Mouse (Mus musculus): Measurements from ENCODE around the gene D930020B18Rik. TPM values are rescaled to one million over a fixed set of nuclear protein-coding genes. Genes with fewer than 3 reads are reported as not detected.
A peak's percentile ranks its signal among the peaks of the same experiment; 100 is the strongest.

The D930020B18Rik gene
- polyA plus RNA-seq, 1 experiment from 2014 or later, result 0.14 TPM

DNA sequence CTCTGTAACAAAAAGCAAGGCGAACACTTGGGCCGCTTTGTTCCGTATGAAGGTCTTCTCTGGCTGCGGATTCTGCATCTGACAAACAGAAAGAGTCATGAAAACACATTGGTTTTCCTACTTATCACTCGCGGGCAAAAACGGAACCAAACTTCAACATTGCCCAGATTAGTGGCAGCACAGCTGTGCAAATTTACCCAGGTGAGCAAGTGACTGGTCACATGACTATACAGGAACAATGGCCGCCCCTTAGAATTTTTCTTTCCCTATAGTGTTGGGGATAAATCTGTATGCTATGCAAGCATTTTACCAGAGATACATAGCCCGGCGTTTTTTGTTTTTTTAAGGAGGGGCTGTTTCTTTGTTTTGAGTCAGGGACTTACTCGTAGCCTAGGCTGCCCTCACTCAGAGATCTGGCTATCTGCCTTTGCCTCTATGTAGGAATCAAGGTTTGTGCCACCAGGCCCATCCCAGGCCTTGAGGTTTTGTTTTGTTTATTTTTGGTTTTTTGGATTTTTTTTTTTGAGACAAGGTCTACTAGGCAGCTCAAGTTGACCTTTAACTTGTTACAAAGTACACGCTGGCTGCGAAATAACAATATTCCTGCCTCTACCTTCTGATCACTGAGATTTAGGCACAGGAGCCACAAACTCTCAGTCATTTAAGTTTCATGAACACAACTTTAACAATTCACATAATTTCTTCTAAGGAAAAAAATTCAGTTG, 26.1 kb upstream of the D930020B18Rik start:
- no peak for ATAC-seq (replicated peaks; ENCODE audit: extremely low read depth, insufficient read depth, low FRiP score)
- H3K4me3 ChIP-seq (ENCODE audit: low read length), result no peak overlapping the region
- no peaks in the 10 kb centered on the region for H3K4me1 ChIP-seq (ENCODE audit: control insufficient read depth, insufficient read depth, low read length)
- no peaks in the 10 kb centered on the region for H3K9me3 ChIP-seq (replicated peaks; ENCODE audit: control insufficient read depth, low read length)
- peaks cover 63% of the 10 kb centered on the region for H3K36me3 ChIP-seq (ENCODE audit: control insufficient read depth, insufficient read depth)
- no peak overlapping the region for H3K27ac ChIP-seq (ENCODE audit: low read length)
- no peaks in the 10 kb centered on the region for H3K27me3 ChIP-seq (ENCODE audit: control insufficient read depth, insufficient read depth, low read length)
- WGBS, result 91% methylated on average over 13 of the region's 13 CpGs
- no peak overlapping the region for H3K4me2 ChIP-seq (ENCODE audit: low read depth, low read length)
- no peak overlapping the region for H3K9ac ChIP-seq (ENCODE audit: low read length)

DNA sequence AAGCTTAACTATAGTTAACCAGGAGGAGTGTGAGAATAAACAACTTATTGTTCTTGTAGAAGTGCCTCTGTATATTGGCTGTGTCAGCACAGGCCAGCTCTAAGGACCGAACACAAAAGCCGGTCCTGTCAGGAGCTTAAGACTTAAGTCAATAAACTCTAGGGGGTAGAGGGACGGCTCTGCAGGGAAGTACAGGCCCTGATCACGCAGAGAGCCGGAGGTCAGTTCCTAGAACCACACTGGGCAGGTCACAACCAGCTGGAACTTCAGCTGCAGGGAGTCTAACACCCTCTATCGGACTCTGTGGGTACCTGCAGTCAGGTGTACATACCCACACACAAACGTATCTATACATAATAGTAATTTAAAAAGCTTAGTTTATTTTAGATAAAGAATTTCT, 25.5 kb upstream of the D930020B18Rik start:
- H3K4me1 ChIP-seq (ENCODE audit: control insufficient read depth, insufficient read depth, low read length), result no peaks in the 10 kb centered on the region
- no peak overlapping the region for H3K27ac ChIP-seq (ENCODE audit: low read length)
- WGBS, result 79% methylated on average over 7 of the region's 7 CpGs
- no peak for ATAC-seq (replicated peaks; ENCODE audit: extremely low read depth, insufficient read depth, low FRiP score)
- no peak overlapping the region for H3K4me2 ChIP-seq (ENCODE audit: low read depth, low read length)
- no peak overlapping the region for H3K9ac ChIP-seq (ENCODE audit: low read length)
- H3K27me3 ChIP-seq (ENCODE audit: control insufficient read depth, insufficient read depth, low read length), result no peaks in the 10 kb centered on the region
- H3K36me3 ChIP-seq (ENCODE audit: control insufficient read depth, insufficient read depth), result peaks cover 60% of the 10 kb centered on the region
- H3K9me3 ChIP-seq (replicated peaks; ENCODE audit: control insufficient read depth, low read length), result no peaks in the 10 kb centered on the region
- H3K4me3 ChIP-seq (ENCODE audit: low read length), result no peak overlapping the region

GRCm38 (mm10) chr10:121622431-121622830, 19.0 kb upstream of the D930020B18Rik start:
- no peaks in the 10 kb centered on the region for H3K9me3 ChIP-seq (replicated peaks; ENCODE audit: control insufficient read depth, low read length)
- no peak overlapping the region for H3K9ac ChIP-seq (ENCODE audit: low read length)
- H3K27me3 ChIP-seq (ENCODE audit: control insufficient read depth, insufficient read depth, low read length), result no peaks in the 10 kb centered on the region
- peaks cover 18% of the 10 kb centered on the region for H3K4me1 ChIP-seq (ENCODE audit: control insufficient read depth, insufficient read depth, low read length)
- no peak overlapping the region for H3K4me3 ChIP-seq (ENCODE audit: low read length)
- 86% methylated on average over 6 of the region's 6 CpGs for WGBS
- no peak overlapping the region for H3K4me2 ChIP-seq (ENCODE audit: low read depth, low read length)
- no peak overlapping the region for H3K27ac ChIP-seq (ENCODE audit: low read length)
- H3K36me3 ChIP-seq (ENCODE audit: control insufficient read depth, insufficient read depth), result peaks cover 28% of the 10 kb centered on the region
- no peak for ATAC-seq (replicated peaks; ENCODE audit: extremely low read depth, insufficient read depth, low FRiP score)

DNA sequence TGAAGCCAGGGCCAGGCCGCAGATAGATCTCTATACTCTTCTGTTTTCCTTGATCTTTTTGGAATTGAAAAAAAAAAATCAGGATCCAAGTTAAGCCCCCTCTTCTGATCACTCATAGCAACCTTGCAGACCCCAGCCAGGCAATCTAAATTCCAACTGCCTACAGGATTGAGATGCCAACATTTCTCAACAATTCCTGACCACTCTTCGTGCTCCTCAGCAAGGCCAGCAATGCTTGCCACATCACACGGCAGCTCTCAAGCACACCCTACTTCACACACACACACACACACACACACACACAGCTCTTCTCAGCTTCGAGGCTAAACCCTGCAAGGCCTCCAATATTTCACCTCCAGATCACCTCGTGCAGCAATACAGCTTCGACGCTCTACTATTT, 17.7 kb upstream of the D930020B18Rik start:
- no peak for ATAC-seq (replicated peaks; ENCODE audit: extremely low read depth, insufficient read depth, low FRiP score)
- no peak overlapping the region for H3K4me2 ChIP-seq (ENCODE audit: low read depth, low read length)
- H3K27me3 ChIP-seq (ENCODE audit: control insufficient read depth, insufficient read depth, low read length), result no peaks in the 10 kb centered on the region
- no peak overlapping the region for H3K4me3 ChIP-seq (ENCODE audit: low read length)
- peaks cover 18% of the 10 kb centered on the region for H3K36me3 ChIP-seq (ENCODE audit: control insufficient read depth, insufficient read depth)
- H3K27ac ChIP-seq (ENCODE audit: low read length), result no peak overlapping the region
- peaks cover 18% of the 10 kb centered on the region for H3K4me1 ChIP-seq (ENCODE audit: control insufficient read depth, insufficient read depth, low read length)
- no peaks in the 10 kb centered on the region for H3K9me3 ChIP-seq (replicated peaks; ENCODE audit: control insufficient read depth, low read length)
- no peak overlapping the region for H3K9ac ChIP-seq (ENCODE audit: low read length)
- 75% methylated on average over 7 of the region's 7 CpGs for WGBS

DNA sequence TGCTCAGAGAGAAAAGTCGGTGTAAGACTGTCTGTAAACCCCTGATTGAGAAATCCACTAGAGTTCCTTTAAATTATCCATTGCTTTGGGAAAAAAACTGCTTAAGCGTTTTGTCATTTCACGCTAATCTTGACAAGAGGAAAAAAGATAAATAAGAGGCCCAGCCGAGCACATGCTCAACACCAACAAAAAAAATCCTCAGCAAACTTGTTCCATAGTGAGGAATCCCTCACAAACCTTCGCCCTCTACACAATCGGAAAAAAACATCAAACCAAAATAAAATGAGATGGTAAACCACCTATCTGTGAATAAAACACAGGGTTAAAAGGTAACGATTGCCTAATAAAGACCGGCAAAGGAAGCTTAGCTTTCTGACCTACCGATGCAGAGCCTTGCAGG, 16.4 kb upstream of the D930020B18Rik start:
- Histone ChIP-seq H3K4me1 (ENCODE audit: control insufficient read depth, insufficient read depth, low read length) (peaks cover 18% of the 10 kb centered on the region), H3K27me3 (ENCODE audit: control insufficient read depth, insufficient read depth, low read length) (no peaks in the 10 kb centered on the region), H3K9me3 (replicated peaks; ENCODE audit: control insufficient read depth, low read length) (no peaks in the 10 kb centered on the region), H3K4me3 (ENCODE audit: low read length) (peak overlapping the region; percentile 97), H3K4me2 (ENCODE audit: low read depth, low read length) (peak overlapping the region; percentile 90), H3K27ac (ENCODE audit: low read length) (peak overlapping the region; percentile 98), H3K36me3 (ENCODE audit: control insufficient read depth, insufficient read depth) (peaks cover 14% of the 10 kb centered on the region), H3K9ac (ENCODE audit: low read length) (peak overlapping the region; percentile 97)
- 13% methylated on average over 9 of the region's 9 CpGs for WGBS
- no peak for ATAC-seq (replicated peaks; ENCODE audit: extremely low read depth, insufficient read depth, low FRiP score)

DNA sequence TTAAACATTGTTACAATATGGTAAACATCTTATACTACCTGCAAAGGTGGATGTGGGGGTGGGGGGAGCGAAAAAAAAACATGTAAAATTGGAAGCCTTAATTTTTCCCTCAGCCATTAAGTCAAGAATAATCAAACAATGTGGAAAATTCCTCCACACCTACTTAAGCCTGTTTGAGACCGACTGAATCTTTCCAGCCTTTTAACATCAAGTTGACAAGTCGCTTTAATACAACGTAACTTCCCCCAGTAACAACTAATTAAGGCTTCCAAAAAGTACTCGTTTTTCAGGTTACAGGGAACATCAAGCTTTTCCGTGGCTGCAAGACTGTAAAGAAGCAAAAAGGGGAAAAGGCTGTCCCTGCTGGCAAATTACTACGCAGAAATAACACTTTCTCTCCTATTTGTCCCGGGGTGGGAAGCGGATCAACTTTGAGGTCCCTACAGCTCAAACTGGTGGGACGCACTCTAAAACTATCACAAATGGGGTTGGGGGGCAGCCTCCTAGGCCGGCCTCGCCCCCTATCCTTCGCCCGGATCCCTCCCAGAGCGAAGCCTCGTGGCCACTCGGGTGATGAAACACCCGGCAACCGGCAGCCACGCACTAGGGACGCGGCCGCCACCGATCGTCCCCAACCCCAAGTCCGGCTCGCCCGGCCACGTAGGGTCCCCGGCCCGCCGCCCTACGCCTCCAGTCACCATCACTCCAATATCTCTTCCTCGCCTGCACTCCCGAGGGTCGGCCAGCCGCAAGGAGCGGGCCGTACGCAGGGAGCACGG, 15.8 kb upstream of the D930020B18Rik start:
- Histone ChIP-seq H3K4me2 (ENCODE audit: low read depth, low read length) (peak overlapping the region; percentile 90), H3K9me3 (replicated peaks; ENCODE audit: control insufficient read depth, low read length) (no peaks in the 10 kb centered on the region), H3K27me3 (ENCODE audit: control insufficient read depth, insufficient read depth, low read length) (no peaks in the 10 kb centered on the region), H3K4me3 (ENCODE audit: low read length) (peak overlapping the region; percentile 97), H3K36me3 (ENCODE audit: control insufficient read depth, insufficient read depth) (peaks cover 10% of the 10 kb centered on the region; the same call in 1 of the 2 replicates), H3K4me1 (ENCODE audit: control insufficient read depth, insufficient read depth, low read length) (peaks cover 18% of the 10 kb centered on the region), H3K27ac (ENCODE audit: low read length) (peak overlapping the region; percentile 98), H3K9ac (ENCODE audit: low read length) (peak overlapping the region; percentile 97)
- WGBS, result under 1% methylated on average over 41 of the region's 41 CpGs
- ATAC-seq (replicated peaks; ENCODE audit: extremely low read depth, insufficient read depth, low FRiP score), result peak; percentile 38

- Histone ChIP-seq H3K9ac (ENCODE audit: low read length) (peak within 1 kb of the TSS; percentile 97), H3K4me1 (ENCODE audit: control insufficient read depth, insufficient read depth, low read length) (peaks cover 18% of the 10 kb centered on the region), H3K9me3 (replicated peaks; ENCODE audit: control insufficient read depth, low read length) (no peaks in the 10 kb centered on the region), H3K36me3 (ENCODE audit: control insufficient read depth, insufficient read depth) (peaks cover 8% of the 10 kb centered on the region; the same call in 1 of the 2 replicates), H3K27me3 (ENCODE audit: control insufficient read depth, insufficient read depth, low read length) (no peaks in the 10 kb centered on the region), H3K27ac (ENCODE audit: low read length) (peak within 1 kb of the TSS; percentile 98), H3K4me2 (ENCODE audit: low read depth, low read length) (peak within 1 kb of the TSS; percentile 90), H3K4me3 (ENCODE audit: low read length) (peak within 1 kb of the TSS; percentile 97)
- under 1% methylated on average over 70 of the region's 70 CpGs for WGBS
- peak; percentile 99 for ATAC-seq (replicated peaks; ENCODE audit: extremely low read depth, insufficient read depth, low FRiP score)
These were observed 15.1 kb upstream of the D930020B18Rik start, which contains the start of gene Xpot for GRCm38 (mm10) chr10:121626186-121626882. Gene Xpot (minus strand): TSS chr10:121626332.

DNA sequence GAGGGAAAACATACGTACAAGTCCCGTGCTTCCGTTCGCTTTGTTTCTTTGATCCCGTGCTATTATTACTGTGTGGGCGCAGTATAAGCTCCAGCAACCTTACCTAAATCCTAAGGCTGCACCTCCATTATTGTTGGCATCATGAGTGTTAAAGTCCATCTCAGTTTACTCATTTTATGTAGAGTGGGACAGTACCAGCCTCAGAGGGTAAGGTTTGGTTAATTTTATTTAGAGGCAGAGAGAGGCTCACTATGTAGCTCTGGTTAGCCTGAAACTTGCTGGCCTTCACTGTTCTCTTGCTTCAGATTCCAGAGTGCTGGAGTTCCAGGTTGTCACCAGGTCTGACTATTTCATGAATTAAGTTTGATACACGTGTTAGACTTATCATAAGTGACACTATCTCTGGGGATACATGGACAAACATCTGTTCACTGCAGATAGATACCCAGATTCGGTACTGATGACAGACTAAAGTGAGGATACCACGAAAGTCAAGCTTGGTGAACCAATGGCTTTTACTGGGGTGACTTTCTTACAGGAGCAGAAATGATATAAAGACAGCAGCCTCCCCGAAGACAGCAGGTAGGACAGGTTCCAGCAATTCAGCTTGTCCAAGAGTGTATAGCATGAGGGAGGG, 14.1 kb upstream of the D930020B18Rik start:
- H3K27ac ChIP-seq (ENCODE audit: low read length), result no peak overlapping the region; the same call in 1 of the 2 replicates
- H3K36me3 ChIP-seq (ENCODE audit: control insufficient read depth, insufficient read depth), result peaks cover 2% of the 10 kb centered on the region; the same call in 1 of the 2 replicates
- H3K4me3 ChIP-seq (ENCODE audit: low read length), result no peak overlapping the region
- 77% methylated on average over 10 of the region's 10 CpGs for WGBS
- peak overlapping the region; percentile 69 for H3K4me2 ChIP-seq (ENCODE audit: low read depth, low read length)
- H3K27me3 ChIP-seq (ENCODE audit: control insufficient read depth, insufficient read depth, low read length), result no peaks in the 10 kb centered on the region
- ATAC-seq (replicated peaks; ENCODE audit: extremely low read depth, insufficient read depth, low FRiP score), result no peak
- no peak overlapping the region for H3K9ac ChIP-seq (ENCODE audit: low read length)
- H3K4me1 ChIP-seq (ENCODE audit: control insufficient read depth, insufficient read depth, low read length), result peaks cover 18% of the 10 kb centered on the region
- no peaks in the 10 kb centered on the region for H3K9me3 ChIP-seq (replicated peaks; ENCODE audit: control insufficient read depth, low read length)

Measured in heart, embryonic 16.5 days (tissue).